Mouse (Mus musculus) megakaryocyte, adult 5-6 weeks (primary cell): Measurements from ENCODE around the gene Shc4. TPM values are rescaled to one million over a fixed set of nuclear protein-coding genes. Genes with fewer than 3 reads are reported as not detected.

ENCODE experiments used
- ATAC-seq: 2 replicates; pipeline ENCODE4 v1.8.0; 2016; ENCODE audit warnings: mild to moderate bottlenecking, inconsistent platforms; ENCODE audit not compliant: poor library complexity, severe bottlenecking
- total RNA-seq, 2 experiments: library from RNA; stranded (forward) in 1 of 2; stranded (reverse) in 1 of 2; fragments of 153-499, 151-499 nt in 1 of 2; fragments of 221-1000, 200-1000 nt in 1 of 2; gene quantifications; 2 replicates each; pipeline versions ENCODE4 v1.2.3 to v1.2.4; 2015 to 2017

Gene Shc4
- total RNA-seq, 2 experiments from 2014 or later, result 0.07 to 0.13 TPM

DNA sequence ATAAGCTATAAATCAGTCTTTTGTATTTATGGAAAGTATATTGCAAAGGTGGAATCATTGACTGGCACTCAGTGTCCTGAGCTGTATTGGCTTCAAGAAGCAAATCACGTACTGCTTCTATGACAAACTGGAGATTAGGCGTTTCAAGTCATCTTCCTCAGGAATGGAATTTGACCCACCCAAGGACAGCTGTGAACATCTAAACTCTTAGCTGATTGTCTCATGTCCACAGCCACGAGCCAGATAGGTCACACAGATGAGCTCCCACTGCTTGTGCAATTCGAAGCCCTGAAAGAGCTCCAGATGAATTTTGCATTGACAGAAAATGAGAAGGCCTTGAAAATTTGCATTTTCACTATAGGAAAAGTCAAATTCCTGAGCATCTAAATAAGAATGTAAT is 146.3 kb downstream of the Shc4 start:
- no peak for ATAC-seq

Other genes with a start within 250 kb of the Shc4 start
- gene Gm9913, start 219.1 kb downstream of the Shc4 start, total RNA-seq (2015), result not detected in 2 replicates
- not detected in 2 replicates for gene Gm9913, start 219.1 kb downstream of the Shc4 start, total RNA-seq (2017)
- gene Fbn1, start 216.2 kb downstream of the Shc4 start, total RNA-seq (2015), result 0.16 and 0.18 TPM in 2 replicates
- 0.37 TPM in 2 replicates for gene Fbn1, start 216.2 kb downstream of the Shc4 start, total RNA-seq (2017)
- gene Cep152, start 99.0 kb downstream of the Shc4 start, total RNA-seq (2015), result 3.7 and 3.8 TPM in 2 replicates
- 14.4 and 14.7 TPM in 2 replicates for gene Cep152, start 99.0 kb downstream of the Shc4 start, total RNA-seq (2017)
- 66.2 and 78.6 TPM in 2 replicates for gene Eid1, start 51.1 kb downstream of the Shc4 start, total RNA-seq (2015)
- 112 and 121 TPM in 2 replicates for gene Eid1, start 51.1 kb downstream of the Shc4 start, total RNA-seq (2017)
- 19.1 and 20.8 TPM in 2 replicates for gene Secisbp2l, start 58.7 kb upstream of the Shc4 start, total RNA-seq (2015)
- gene Secisbp2l, start 58.7 kb upstream of the Shc4 start, total RNA-seq (2017), result 28.1 and 35.0 TPM in 2 replicates
- 21.2 and 24.6 TPM in 2 replicates for gene Galk2, start 135.0 kb upstream of the Shc4 start, total RNA-seq (2015)
- 39.7 and 74.5 TPM in 2 replicates for gene Galk2, start 135.0 kb upstream of the Shc4 start, total RNA-seq (2017)
- 83.8 and 92.2 TPM in 2 replicates for gene Cops2, start 135.0 kb upstream of the Shc4 start, total RNA-seq (2015)
- gene Cops2, start 135.0 kb upstream of the Shc4 start, total RNA-seq (2017), result 111 and 148 TPM in 2 replicates